In the genomic region with DNA sequence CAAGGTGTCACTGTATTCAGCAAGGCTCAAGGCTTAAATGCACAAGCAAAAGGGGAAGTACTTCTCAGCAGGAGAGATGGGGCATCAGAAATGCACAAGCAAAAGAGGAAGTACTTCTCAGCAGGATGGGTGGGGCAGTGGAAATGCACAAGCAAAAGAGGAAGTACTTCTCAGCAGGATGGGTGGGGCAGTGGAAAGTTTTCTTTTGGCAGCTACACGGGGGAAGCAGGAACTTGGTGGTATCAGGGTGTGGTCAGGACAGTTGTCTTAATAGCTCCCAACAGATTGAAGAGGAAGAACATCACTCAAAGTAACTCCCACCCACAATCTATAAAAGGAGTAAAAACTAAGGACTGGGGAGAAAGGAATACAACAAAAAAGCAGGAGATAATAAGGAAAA, we compare ENCODE assay signal across 16 mouse cellular contexts. TPM values are rescaled to one million over a fixed set of nuclear protein-coding genes. Genes with fewer than 3 reads are reported as not detected.
"Had no signal": no experiment of that assay in that cellular context is flagged by ENCODE, and none has a peak within 500 bp of the region (broad histone marks: within the 10 kb centered on the region; RNA-seq: fewer than 3 reads in every experiment).

No protein-coding gene starts in this region.

RNA-seq across cellular contexts. Expression of gene I0C0044D17Rik, which starts 26.8 kb away (rescaled TPM):
- total RNA-seq: megakaryocyte, adult 5-6 weeks; megakaryocyte-erythroid progenitor cell, adult 5-6 weeks; monocyte, adult 5-6 weeks; neutrophil, adult 5-6 weeks had no signal
- polyA plus RNA-seq: lung, embryonic 14.5 days; lung, embryonic 16.5 days; midbrain, embryonic 10.5 days; midbrain, embryonic 12.5 days; midbrain, embryonic 14.5 days; midbrain, embryonic 16.5 days; neural tube, embryonic 12.5 days; neural tube, embryonic 14.5 days; spleen, adult 2 months; stomach, embryonic 14.5 days; stomach, embryonic 16.5 days; thymus, postnatal 0 days had no signal

RNA-seq across cellular contexts. Expression of gene Kank4, which starts 33.1 kb away (rescaled TPM):
- total RNA-seq: megakaryocyte-erythroid progenitor cell, adult 5-6 weeks; monocyte, adult 5-6 weeks; neutrophil, adult 5-6 weeks had no signal
